Comparison of ENCODE assay signal across 11 mouse cellular contexts in the genomic region with DNA sequence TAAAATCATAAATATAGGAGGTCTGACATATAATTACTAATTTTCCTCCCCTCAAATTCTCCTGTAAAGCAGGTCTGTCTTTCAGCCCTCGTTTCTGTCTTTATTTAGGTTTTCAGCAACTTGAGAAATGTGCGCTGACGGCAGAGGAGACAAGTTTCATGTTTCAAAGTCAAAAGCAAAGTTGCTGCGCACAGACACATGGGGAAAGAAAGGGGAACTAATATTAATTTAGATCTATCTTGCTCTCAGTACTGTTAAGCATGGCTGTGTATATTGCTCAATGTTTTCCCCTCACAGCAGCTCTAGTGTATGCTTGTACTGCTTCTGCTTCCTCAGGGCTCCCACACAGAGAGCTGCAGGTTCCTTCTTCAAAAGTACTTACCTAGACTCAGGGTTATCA. TPM values are rescaled to one million over a fixed set of nuclear protein-coding genes. Genes with fewer than 3 reads are reported as not detected.
DNase-seq lines count a peak whose midpoint lies in the region; ATAC-seq and TF ChIP-seq lines count a peak whose summit lies in the region.
"Had no signal": no experiment of that assay in that cellular context is flagged by ENCODE, and none has a peak within 500 bp of the region (broad histone marks: within the 10 kb centered on the region; RNA-seq: fewer than 3 reads in every experiment).

No protein-coding gene starts in this region.

- H3K9me3 ChIP-seq in kidney, embryonic 14.5 days (ENCODE audit: control insufficient read depth, low read length), result no peaks in the 10 kb centered on the region
- no peaks in the 10 kb centered on the region for H3K9me3 ChIP-seq in hindbrain, embryonic 14.5 days (ENCODE audit: control insufficient read depth, low read length)

- peak overlapping the region; percentile 49; the same call in 1 of the 2 replicates for H3K4me3 ChIP-seq in kidney, embryonic 14.5 days (ENCODE audit: low read length)
- H3K4me3 ChIP-seq in bone marrow, adult 2 months (replicated peaks; ENCODE audit: control insufficient read depth, low read depth, low read length), result peak overlapping the region; percentile 58
- no peak overlapping the region for H3K4me3 ChIP-seq in hindbrain, embryonic 14.5 days (replicated peaks; ENCODE audit: low read length)
- H3K4me3 ChIP-seq in macrophage (ENCODE audit: inconsistent target), result peak overlapping the region; percentile 97

- no peak for TF ChIP-seq CTCF in bone marrow, adult 2 months (IDR thresholded peaks at IDR 0.05; ENCODE audit: control insufficient read depth, insufficient read depth, low read length)

- H3K36me3 ChIP-seq in kidney, embryonic 14.5 days (ENCODE audit: control insufficient read depth, insufficient read depth, low read length), result no peaks in the 10 kb centered on the region
- H3K36me3 ChIP-seq in hindbrain, embryonic 14.5 days (replicated peaks; ENCODE audit: control insufficient read depth, insufficient read depth), result no peaks in the 10 kb centered on the region
- H3K36me3 ChIP-seq in macrophage (ENCODE audit: inconsistent target), result no peaks in the 10 kb centered on the region

- WGBS in kidney, embryonic 14.5 days, result 23% methylated on average over 4 of the region's 4 CpGs
- 4% methylated on average over 4 of the region's 4 CpGs for WGBS in bone marrow, adult 2 months
- 71% methylated on average over 4 of the region's 4 CpGs for WGBS in hindbrain, embryonic 14.5 days
- 10% methylated on average over 4 of the region's 4 CpGs for WGBS in macrophage (ENCODE audit: missing documents)

- no peak for ATAC-seq in kidney, embryonic 14.5 days (ENCODE audit: low FRiP score, low TSS enrichment)
- ATAC-seq in hindbrain, embryonic 14.5 days (ENCODE audit: low FRiP score), result no peak
- ATAC-seq: inflammation-experienced regulatory T-cells, adult 6 months; Patski had no signal

- peaks cover 18% of the 10 kb centered on the region; the same call in 1 of the 2 replicates for H3K4me1 ChIP-seq in kidney, embryonic 14.5 days (ENCODE audit: control insufficient read depth, insufficient read depth, low read length)
- no peaks in the 10 kb centered on the region; the same call in 1 of the 2 replicates for H3K4me1 ChIP-seq in bone marrow, adult 2 months (ENCODE audit: control insufficient read depth, insufficient read depth, low read length)
- peaks cover 10% of the 10 kb centered on the region for H3K4me1 ChIP-seq in hindbrain, embryonic 14.5 days (replicated peaks; ENCODE audit: control insufficient read depth, insufficient read depth, low read length)

- H3K4me2 ChIP-seq in kidney, embryonic 14.5 days (replicated peaks; ENCODE audit: low read depth, low read length), result peak overlapping the region; percentile 91; the same call in 1 of the 2 replicates
- peak overlapping the region; percentile 96 for H3K4me2 ChIP-seq in hindbrain, embryonic 14.5 days (replicated peaks)

- TF ChIP-seq POLR2A in bone marrow, adult 2 months (IDR thresholded peaks at IDR 0.05; ENCODE audit: borderline replicate concordance, control insufficient read depth, low read depth, low read length), result no peak

- H3K79me2 ChIP-seq in macrophage (ENCODE audit: inconsistent target), result peaks cover 56% of the 10 kb centered on the region

- DNase-seq in kidney, postnatal 36 days, result no peak
- DNase-seq in hindbrain, embryonic 14.5 days (ENCODE audit: low spot score), result no peak
- no peak for DNase-seq in urinary bladder, postnatal 25 days (ENCODE audit: low spot score)
- no peak for DNase-seq in right cerebral cortex, postnatal 36 days (ENCODE audit: low spot score in 2 of 2)
- no peak for DNase-seq in layer of hippocampus, postnatal 10 days (ENCODE audit: low spot score in 2 of 2)
- DNase-seq: cerebellum, adult 18-20 months had no signal

- H3K27ac ChIP-seq in kidney, embryonic 14.5 days (ENCODE audit: low read depth, low read length), result no peak overlapping the region
- 0 out of 2 replicates have a peak overlapping the region, but pooled peaks have one; percentile 3 for H3K27ac ChIP-seq in bone marrow, adult 2 months (ENCODE audit: control insufficient read depth, insufficient read depth, low read depth, low read length, poor library complexity)
- H3K27ac ChIP-seq in hindbrain, embryonic 14.5 days, result no peak overlapping the region
- H3K27ac ChIP-seq in macrophage, result peak overlapping the region; percentile 98

- H3K9ac ChIP-seq in kidney, embryonic 14.5 days (ENCODE audit: low read depth, low read length), result no peak overlapping the region
- H3K9ac ChIP-seq in hindbrain, embryonic 14.5 days, result no peak overlapping the region

- H3K27me3 ChIP-seq in kidney, embryonic 14.5 days (ENCODE audit: control insufficient read depth, insufficient read depth, low read length), result no peaks in the 10 kb centered on the region
- H3K27me3 ChIP-seq in hindbrain, embryonic 14.5 days (ENCODE audit: control insufficient read depth, insufficient read depth, low read length), result no peaks in the 10 kb centered on the region
- H3K27me3 ChIP-seq: Patski had no signal

RNA-seq across cellular contexts. Expression of gene Itga4, which starts 1.7 kb away (rescaled TPM):
- 4.6 and 7.9 TPM in 2 replicates for polyA plus RNA-seq in kidney, embryonic 14.5 days (2014; fragmentation: Nextera tagmentation; extraction: Ambion mirVana)
- polyA plus RNA-seq in bone marrow, adult 2 months (2011; ENCODE audit: insufficient read depth, insufficient read length, low replicate concordance, missing spikeins), result 20.3 and 26.9 TPM in 2 replicates
- 2.9 and 4.3 TPM in 2 replicates for polyA plus RNA-seq in hindbrain, embryonic 14.5 days (2014; fragmentation: Nextera tagmentation; extraction: Ambion mirVana)
- 1,000 to 10,000 TPM in 4 of 26 experiments, 100 to 1,000 TPM in 22; 348 to 1,363 (median 744) TPM for total RNA-seq in macrophage (2018; cell fraction: chromatin; rRNA removed)
- 100 to 1,000 TPM in 17 of 26 experiments, 10 to 100 TPM in 9; 59.1 to 178 (median 108) TPM for total RNA-seq in macrophage (2018; cell fraction: cytosol; rRNA removed)
- total RNA-seq in macrophage (2018; cell fraction: nucleus; rRNA removed), result 100 to 1,000 TPM; 212 to 623 (median 449) TPM
- 37.5 to 78.1 TPM (median 68.0 TPM) in 3 replicates for polyA plus RNA-seq in macrophage (2018)
- total RNA-seq in layer of hippocampus, postnatal 10 days (2021), result 10 to 100 TPM; 16.5 to 18.1 TPM

Comparison
In these comparisons a context has a peak if more than half of its experiments do, and no peak if none do; other contexts are left out.
1. H3K27ac ChIP-seq: peak in bone marrow, adult 2 months (single experiment) and macrophage (single experiment); none in kidney, embryonic 14.5 days (single experiment) and hindbrain, embryonic 14.5 days (single experiment).